Mouse (Mus musculus) heart, postnatal 36 days (tissue): ENCODE data around the gene Grin2a. TPM values are rescaled to one million over a fixed set of nuclear protein-coding genes. Genes with fewer than 3 reads are reported as not detected.
A peak's percentile ranks its signal among the peaks of the same experiment; 100 is the strongest.

Source experiments
- DNase-seq, 2 experiments: peaks; one replicate each; pipeline ENCODE4 v3.0.0; 2021 to 2022
- intact Hi-C: fragments of 180-260 bp; cut with DNase I; formaldehyde crosslinking; loops from one replicate; pipeline ENCODE4 v1.15.1; 2025
- total RNA-seq, 2 experiments: library from RNA; stranded (reverse); gene quantifications; 2 replicates each; pipeline ENCODE4 v1.2.3; 2021

Gene Grin2a
- under 1 TPM; 0.08 to 0.33 TPM for total RNA-seq

- no peak for DNase-seq
- intact Hi-C loops, result loop anchor here (1.0 kb wide), 1 partner anchor 1112 kb away; no protein-coding TSS in a partner anchor
Measured at GRCm38 (mm10) chr16:9994951-9995813, at the start of gene Grin2a. Gene Grin2a (minus strand): TSS chr16:9995560.

- intact Hi-C loops, result no loop called here
- DNase-seq, result no peak
Measured at GRCm38 (mm10) chr16:10035582-10036215, 40.3 kb upstream of the Grin2a start.

GRCm38 (mm10) chr16:10033416-10033979, 38.1 kb upstream of the Grin2a start:
- intact Hi-C loops, result no loop called here
- DNase-seq, result no peak

- intact Hi-C loops, result no loop called here
- no peak for DNase-seq
Measured at GRCm38 (mm10) chr16:10031891-10032290, 36.5 kb upstream of the Grin2a start.

- intact Hi-C loops, result no loop called here
- DNase-seq, result no peak
Measured at GRCm38 (mm10) chr16:10026741-10027140, 31.4 kb upstream of the Grin2a start.

GRCm38 (mm10) chr16:10009743-10010142, 14.4 kb upstream of the Grin2a start:
- intact Hi-C loops, result no loop called here
- DNase-seq, result no peak

GRCm38 (mm10) chr16:10005606-10006005, 10.2 kb upstream of the Grin2a start:
- DNase-seq, result no peak
- intact Hi-C loops, result no loop called here

- intact Hi-C loops, result no loop called here
Measured at GRCm38 (mm10) chr16:10004096-10004495, 8.7 kb upstream of the Grin2a start.

GRCm38 (mm10) chr16:10003001-10003400, 7.6 kb upstream of the Grin2a start:
- intact Hi-C loops, result no loop called here
- DNase-seq, result no peak

More at GRCm38 (mm10) chr16:10004096-10004495, 8.7 kb upstream of the Grin2a start:
- no peak for DNase-seq

- no peak for DNase-seq
- intact Hi-C loops, result no loop called here
Measured at GRCm38 (mm10) chr16:10001601-10002000, 6.2 kb upstream of the Grin2a start.

- intact Hi-C loops, result no loop called here
- DNase-seq, result no peak
Measured at GRCm38 (mm10) chr16:9999926-10000325, 4.6 kb upstream of the Grin2a start.

- intact Hi-C loops, result no loop called here
- DNase-seq, result no peak
Measured at GRCm38 (mm10) chr16:9997931-9998330, 2.6 kb upstream of the Grin2a start.

- intact Hi-C loops, result no loop called here
- DNase-seq, result no peak
Measured at GRCm38 (mm10) chr16:9995814-9996210, 452 bp upstream of the Grin2a start.

- intact Hi-C loops, result loop anchor here (1.0 kb wide), 1 partner anchor 1111 kb away; no protein-coding TSS in a partner anchor
- no peak for DNase-seq
Measured at GRCm38 (mm10) chr16:9994041-9994950, 1.1 kb downstream of the Grin2a start.

GRCm38 (mm10) chr16:9993255-9994040, 1.9 kb downstream of the Grin2a start:
- DNase-seq, result peak; percentile 15 to 48

GRCm38 (mm10) chr16:9992773-9993221, 2.6 kb downstream of the Grin2a start:
- DNase-seq, result no peak
- intact Hi-C loops, result loop anchor here (1.0 kb wide), 1 partner anchor 983 kb away; no protein-coding TSS in a partner anchor

More at GRCm38 (mm10) chr16:9993255-9994040, 1.9 kb downstream of the Grin2a start:
- intact Hi-C loops, result loop anchor here (1.0 kb wide), 2 partner anchors 984 to 1110 kb away; no protein-coding TSS in a partner anchor

- intact Hi-C loops, result no loop called here
- no peak for DNase-seq
Measured at GRCm38 (mm10) chr16:9992076-9992772, 3.1 kb downstream of the Grin2a start.

- intact Hi-C loops, result no loop called here
- DNase-seq, result no peak
Measured at GRCm38 (mm10) chr16:9985041-9985440, 10.3 kb downstream of the Grin2a start.

GRCm38 (mm10) chr16:9980641-9981040, 14.7 kb downstream of the Grin2a start:
- DNase-seq, result no peak
- intact Hi-C loops, result no loop called here
